Mouse (Mus musculus): ENCODE data around the gene Plpp1.

DNA sequence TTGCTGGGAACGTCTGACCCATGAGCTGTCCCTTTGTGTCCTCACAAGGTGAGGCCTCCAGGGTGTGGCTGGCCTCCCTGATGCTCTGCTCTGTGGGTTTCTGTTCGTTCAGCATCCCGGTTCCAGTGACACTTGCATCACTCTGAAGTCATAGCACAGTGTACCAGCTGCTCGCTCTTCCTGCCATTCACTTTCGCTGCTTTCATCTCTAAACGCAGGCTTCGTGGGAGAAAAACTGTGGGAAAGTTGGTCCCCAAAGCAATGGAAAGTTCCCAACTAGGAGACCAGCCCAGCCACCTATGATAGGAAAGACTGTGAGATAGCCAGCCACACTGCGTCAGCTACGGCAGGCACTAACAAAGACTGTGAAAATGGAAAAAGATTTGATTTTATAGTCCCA is 43.2 kb upstream of the Plpp1 start:
- TF ChIP-seq POLR2A (IDR thresholded peaks at IDR 0.05; ENCODE audit: control insufficient read depth, extremely low read depth, insufficient read depth, low read length, poor library complexity), result no peak
- TF ChIP-seq CTCF (IDR thresholded peaks at IDR 0.05; ENCODE audit: borderline replicate concordance, control insufficient read depth, extremely low read depth, insufficient read depth, low read length, poor library complexity), result no peak
